Mouse (Mus musculus) ES-Bruce4 (cell line): Measurements from ENCODE around the gene Jsrp1.

Experiments
- CTCF ChIP-seq: IDR thresholded peaks from one replicate; pipeline ENCODE4 v1.8.1; 2011; ENCODE audit warnings: low read depth, low read length
- EP300 ChIP-seq: IDR thresholded peaks from 2 replicates; pipeline ENCODE4 v1.6.1; 2011; ENCODE audit warnings: low read depth, low read length; ENCODE audit not compliant: insufficient read depth
- POLR2A ChIP-seq: IDR thresholded peaks from one replicate; pipeline ENCODE4 v1.8.1; 2011; ENCODE audit warnings: low read length; ENCODE audit not compliant: insufficient read depth

DNA sequence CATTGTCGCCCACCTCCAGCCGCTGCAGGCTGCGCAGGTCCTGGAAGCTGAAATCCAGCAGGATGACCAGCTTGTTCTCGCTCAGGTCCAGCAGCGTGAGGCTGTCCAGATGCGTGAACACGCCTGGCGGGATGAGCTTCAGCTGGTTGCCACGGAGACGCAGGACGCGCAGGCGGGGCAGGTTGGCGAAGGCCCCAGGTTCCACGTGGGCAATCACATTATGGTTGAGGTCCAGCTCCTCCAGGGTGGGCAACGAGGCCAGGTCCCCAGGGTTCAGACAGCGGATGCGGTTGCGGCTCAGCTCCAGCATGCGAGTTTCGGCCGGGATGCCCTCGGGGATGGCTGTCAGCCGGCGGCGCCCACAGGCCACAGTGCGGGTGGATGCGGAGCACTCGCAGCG is 22.3 kb upstream of the Jsrp1 start:
- TF ChIP-seq POLR2A (no peak), CTCF (no peak), EP300 (no peak)
